In the genomic region with DNA sequence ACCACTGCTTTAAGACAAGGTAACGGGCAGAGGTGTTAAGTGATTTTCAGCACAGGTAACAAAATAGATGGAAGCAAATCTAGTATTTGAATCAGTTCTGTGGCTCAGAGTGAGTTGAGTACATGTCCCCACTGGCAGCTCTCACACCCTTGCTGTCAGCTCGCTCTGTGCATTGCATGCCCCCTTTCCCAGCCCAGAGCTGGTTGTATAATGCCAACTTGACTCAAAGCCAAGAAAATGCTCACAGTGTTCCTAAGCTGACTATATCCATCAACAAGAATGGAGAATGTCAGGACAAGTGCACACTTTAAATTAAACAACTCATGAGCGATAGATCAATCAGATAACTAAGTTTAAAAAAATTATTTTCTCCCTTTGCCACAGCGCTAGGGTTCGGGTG, we compare ENCODE assay signal across 20 mouse cellular contexts. TPM values are rescaled to one million over a fixed set of nuclear protein-coding genes. Genes with fewer than 3 reads are reported as not detected.
"Had no signal": no experiment of that assay in that cellular context is flagged by ENCODE, and none has a peak within 500 bp of the region (broad histone marks: within the 10 kb centered on the region; RNA-seq: fewer than 3 reads in every experiment).

No protein-coding gene starts in this region.

- H3K9ac ChIP-seq: kidney, embryonic 15.5 days; liver, embryonic 13.5 days; midbrain, embryonic 15.5 days; neural tube, embryonic 13.5 days; stomach, embryonic 15.5 days had no signal

- H3K27ac ChIP-seq: kidney, embryonic 15.5 days; liver, embryonic 13.5 days; midbrain, embryonic 15.5 days; neural tube, embryonic 13.5 days; stomach, embryonic 15.5 days had no signal

- H3K4me2 ChIP-seq: kidney, embryonic 15.5 days; liver, embryonic 13.5 days; midbrain, embryonic 11.5 days; midbrain, embryonic 15.5 days; neural tube, embryonic 13.5 days; stomach, embryonic 15.5 days had no signal

- H3K4me3 ChIP-seq: kidney, embryonic 15.5 days; liver, embryonic 13.5 days; midbrain, embryonic 15.5 days; myocyte; neural tube, embryonic 13.5 days; stomach, embryonic 15.5 days had no signal

- DNase-seq: kidney, postnatal 10 days; kidney, postnatal 36 days; liver, embryonic 13.5 days; lung, adult 2 months; lung, postnatal 14 days; lung, postnatal 4 days; retina, postnatal 1 day; right cerebral cortex, postnatal 25 days; spleen, adult 18-20 months; thymus, postnatal 25 days had no signal

- H3K27me3 ChIP-seq: kidney, embryonic 15.5 days; liver, embryonic 13.5 days; midbrain, embryonic 15.5 days; neural tube, embryonic 13.5 days; stomach, embryonic 15.5 days had no signal

- H3K4me1 ChIP-seq: kidney, embryonic 15.5 days; midbrain, embryonic 15.5 days; neural tube, embryonic 13.5 days; stomach, embryonic 15.5 days had no signal

- H3K9me3 ChIP-seq: kidney, embryonic 15.5 days; liver, embryonic 13.5 days; midbrain, embryonic 15.5 days; neural tube, embryonic 13.5 days; stomach, embryonic 15.5 days had no signal

- ATAC-seq: midbrain, embryonic 15.5 days had no signal

- H3K36me3 ChIP-seq: kidney, embryonic 15.5 days; liver, embryonic 13.5 days; midbrain, embryonic 15.5 days; neural tube, embryonic 13.5 days; stomach, embryonic 15.5 days had no signal

RNA-seq across cellular contexts. Expression of gene Bmp5, which starts 8.6 kb away (rescaled TPM):
- total RNA-seq: megakaryocyte progenitor cell, adult 5-6 weeks; megakaryocyte-erythroid progenitor cell, adult 5-6 weeks; monocyte, adult 5-6 weeks; neutrophil, adult 5-6 weeks had no signal
- polyA plus RNA-seq: myocyte had no signal
